In genomic region chr1:166154162-166155112, GRCm38 (mm10) we compare ENCODE assay signal across 8 mouse cellular contexts. TPM values are rescaled to one million over a fixed set of nuclear protein-coding genes. Genes with fewer than 3 reads are reported as not detected.
DNase-seq lines count a peak whose midpoint lies in the region; ATAC-seq and TF ChIP-seq lines count a peak whose summit lies in the region.

No protein-coding gene starts in this region.

- no peak overlapping the region for H3K9ac ChIP-seq in embryonic facial prominence, embryonic 14.5 days (ENCODE audit: low read depth, low read length)
- H3K9ac ChIP-seq in liver, adult 2 months (ENCODE audit: low read depth, low read length), result no peak overlapping the region

- H3K27ac ChIP-seq in bone marrow, adult 2 months (ENCODE audit: control insufficient read depth, insufficient read depth, low read depth, low read length, poor library complexity), result no peak overlapping the region
- no peak overlapping the region for H3K27ac ChIP-seq in embryonic facial prominence, embryonic 14.5 days (replicated peaks; ENCODE audit: low read depth, low read length)
- H3K27ac ChIP-seq in liver, adult 2 months (replicated peaks; ENCODE audit: insufficient read depth, low read depth, low read length), result no peak overlapping the region

- 11% methylated on average over 29 of the region's 29 CpGs for WGBS in bone marrow, adult 2 months
- 15% methylated on average over 29 of the region's 29 CpGs for WGBS in embryonic facial prominence, embryonic 14.5 days
- 10% methylated on average over 29 of the region's 29 CpGs for WGBS in liver, adult 2 months

- DNase-seq in embryonic facial prominence, embryonic 14.5 days (ENCODE audit: low spot score), result peak; percentile 81
- peak; percentile 38 to 62 for DNase-seq in heart, adult 9 months (ENCODE audit: low spot score in 2 of 2)
- peak; percentile 79 for DNase-seq in kidney, adult 9 months
- peak; percentile 47 for DNase-seq in liver, adult 2 months (ENCODE audit: extremely low read depth, low read depth, low spot score)
- DNase-seq in spleen, postnatal 36 days (ENCODE audit: low spot score in 2 of 2), result peak; percentile 65 to 79

- TF ChIP-seq POLR2A in bone marrow, adult 2 months (IDR thresholded peaks at IDR 0.05; ENCODE audit: borderline replicate concordance, control insufficient read depth, low read depth, low read length), result no peak
- TF ChIP-seq POLR2A in liver, adult 2 months (IDR thresholded peaks at IDR 0.05; ENCODE audit: extremely low read depth, insufficient read depth, low read length), result no peak
- TF ChIP-seq POLR2A in myocyte (IDR thresholded peaks at IDR 0.05; ENCODE audit: insufficient read length, low read depth), result no peak

- peak overlapping the region; percentile 43 for H3K4me2 ChIP-seq in embryonic facial prominence, embryonic 14.5 days (ENCODE audit: low read depth, low read length)
- peak overlapping the region; percentile 63 for H3K4me2 ChIP-seq in myocyte (ENCODE audit: low read depth)

- no peaks in the 10 kb centered on the region for H3K79me2 ChIP-seq in C2C12 (ENCODE audit: control insufficient read depth, insufficient read depth)
- no peaks in the 10 kb centered on the region for H3K79me2 ChIP-seq in liver, adult 2 months (ENCODE audit: control insufficient read depth, insufficient read depth, low read length)
- H3K79me2 ChIP-seq in myocyte (ENCODE audit: control insufficient read depth, insufficient read depth), result no peaks in the 10 kb centered on the region

- peak; percentile 69 for ATAC-seq in embryonic facial prominence, embryonic 14.5 days (ENCODE audit: low read depth)

- H3K4me3 ChIP-seq in C2C12 (ENCODE audit: insufficient read depth, poor library complexity, severe bottlenecking) (no peak overlapping the region), myocyte (no peak overlapping the region)
- no peak overlapping the region for H3K4me3 ChIP-seq in bone marrow, adult 2 months (replicated peaks; ENCODE audit: control insufficient read depth, low read depth, low read length)
- peak overlapping the region; percentile 12; the same call in 1 of the 2 replicates for H3K4me3 ChIP-seq in embryonic facial prominence, embryonic 14.5 days (ENCODE audit: low read depth, low read length)
- no peak overlapping the region for H3K4me3 ChIP-seq in liver, adult 2 months (ENCODE audit: insufficient read depth, low read depth, low read length)

- H3K36me3 ChIP-seq in C2C12 (ENCODE audit: control insufficient read depth, insufficient read depth) (no peaks in the 10 kb centered on the region), myocyte (ENCODE audit: control insufficient read depth, insufficient read depth) (no peaks in the 10 kb centered on the region)
- H3K36me3 ChIP-seq in embryonic facial prominence, embryonic 14.5 days (ENCODE audit: control insufficient read depth, insufficient read depth, low read length), result no peaks in the 10 kb centered on the region
- no peaks in the 10 kb centered on the region for H3K36me3 ChIP-seq in liver, adult 2 months (ENCODE audit: control insufficient read depth, insufficient read depth, low read length)

- H3K27me3 ChIP-seq in C2C12 (ENCODE audit: control insufficient read depth, insufficient read depth, insufficient read length) (peaks cover 14% of the 10 kb centered on the region), myocyte (ENCODE audit: control insufficient read depth, insufficient read depth, insufficient read length) (peaks cover 9% of the 10 kb centered on the region)
- H3K27me3 ChIP-seq in embryonic facial prominence, embryonic 14.5 days (replicated peaks; ENCODE audit: control insufficient read depth, insufficient read depth, low read length), result peaks cover 23% of the 10 kb centered on the region
- H3K27me3 ChIP-seq in liver, adult 2 months (ENCODE audit: control insufficient read depth, insufficient read depth, low read length), result peaks cover 6% of the 10 kb centered on the region

- H3K4me1 ChIP-seq in bone marrow, adult 2 months (ENCODE audit: control insufficient read depth, insufficient read depth, low read length), result no peaks in the 10 kb centered on the region
- H3K4me1 ChIP-seq in embryonic facial prominence, embryonic 14.5 days (ENCODE audit: control insufficient read depth, insufficient read depth, low read length), result 0 out of 2 replicates have a peak, but pooled peaks cover 4% of the 10 kb centered on the region
- no peaks in the 10 kb centered on the region for H3K4me1 ChIP-seq in liver, adult 2 months (ENCODE audit: control insufficient read depth, insufficient read depth, low read length)

- H3ac ChIP-seq in C2C12 (ENCODE audit: control insufficient read depth, insufficient read length, low read depth) (no peak overlapping the region), myocyte (ENCODE audit: control insufficient read depth, insufficient read length) (no peak overlapping the region)

- H3K79me3 ChIP-seq in C2C12 (ENCODE audit: low read depth), result no peaks in the 10 kb centered on the region

- no peaks in the 10 kb centered on the region for H3K9me3 ChIP-seq in embryonic facial prominence, embryonic 14.5 days (ENCODE audit: control insufficient read depth, low read length)

- peak; percentile 78 for TF ChIP-seq CTCF in C2C12 (IDR thresholded peaks at IDR 0.05; ENCODE audit: control insufficient read depth, insufficient read depth, insufficient read length)
- peak; percentile 94 for TF ChIP-seq CTCF in bone marrow, adult 2 months (IDR thresholded peaks at IDR 0.05; ENCODE audit: control insufficient read depth, insufficient read depth, low read length)
- peak; percentile 96 for TF ChIP-seq CTCF in liver, adult 2 months (IDR thresholded peaks at IDR 0.05; ENCODE audit: low read depth, low read length)

TF ChIP-seq in C2C12, 6 proteins besides CTCF, POLR2A, EP300 and RAD21:
- TF ChIP-seq MYOD1 (IDR thresholded peaks at IDR 0.05; ENCODE audit: control insufficient read depth, insufficient read length, low read depth) (no peak), USF1 (IDR thresholded peaks at IDR 0.05; ENCODE audit: low read depth) (no peak), MAX (IDR thresholded peaks at IDR 0.05) (no peak), MYOG (IDR thresholded peaks at IDR 0.05; ENCODE audit: control insufficient read depth, extremely low read depth, insufficient read length) (no peak), FOSL1 (IDR thresholded peaks at IDR 0.05; ENCODE audit: insufficient read depth, low read length, poor library complexity, severe bottlenecking) (no peak), CEBPB (IDR thresholded peaks at IDR 0.05; ENCODE audit: low read depth) (no peak)

TF ChIP-seq in myocyte, 11 proteins besides CTCF, POLR2A, EP300 and RAD21:
- TF ChIP-seq TCF12 (IDR thresholded peaks at IDR 0.05; ENCODE audit: insufficient read depth, poor library complexity, severe bottlenecking) (no peak), REST (IDR thresholded peaks at IDR 0.05; ENCODE audit: insufficient read depth, insufficient read length) (no peak), MYOD1 (IDR thresholded peaks at IDR 0.05; ENCODE audit: control insufficient read depth in 1 of 3, insufficient read length in 2 of 3, low read depth in 2 of 3) (peak in 1 of 3 experiments; percentile 21), USF1 (IDR thresholded peaks at IDR 0.05; ENCODE audit: low read depth) (no peak), POLR2AphosphoS2 (IDR thresholded peaks at IDR 0.05; ENCODE audit: insufficient read length, low read depth) (no peak)

RNA-seq across cellular contexts. Expression of gene Gpa33, which starts 24.4 kb away (rescaled TPM):
- polyA plus RNA-seq in C2C12 (2012; fragmentation: generic; extraction: Trizol) (0.37 TPM), myocyte (2012; fragmentation: generic; extraction: Trizol) (0.29 TPM)
- 6.9 TPM in 1 of 2 replicates, not detected in the other for polyA plus RNA-seq in bone marrow, adult 2 months (2011; ENCODE audit: insufficient read depth, insufficient read length, low replicate concordance, missing spikeins)
- polyA plus RNA-seq in embryonic facial prominence, embryonic 14.5 days (2014; fragmentation: Nextera tagmentation; extraction: Ambion mirVana), result 0.26 TPM in 1 of 2 replicates, not detected in the other
- total RNA-seq in liver, adult 2 months (2014; rRNA removed), result not detected in 2 replicates
- 0.25 and 0.31 TPM in 2 replicates for polyA plus RNA-seq in liver, adult 2 months (2012; rRNA removed)

RNA-seq across cellular contexts. Expression of gene Dusp27, which starts 26.7 kb away (rescaled TPM):
- polyA plus RNA-seq in C2C12 (2012; fragmentation: generic; extraction: Trizol), result 5.4 TPM
- polyA plus RNA-seq in bone marrow, adult 2 months (2011; ENCODE audit: insufficient read depth, insufficient read length, low replicate concordance, missing spikeins), result 1.2 TPM in 1 of 2 replicates, not detected in the other
- 11.3 and 14.0 TPM in 2 replicates for polyA plus RNA-seq in embryonic facial prominence, embryonic 14.5 days (2014; fragmentation: Nextera tagmentation; extraction: Ambion mirVana)
- total RNA-seq in liver, adult 2 months (2014; rRNA removed), result not detected in 2 replicates
- not detected in 2 replicates for polyA plus RNA-seq in liver, adult 2 months (2012; rRNA removed)
- polyA plus RNA-seq in myocyte (2012; fragmentation: generic; extraction: Trizol), result 38.3 TPM
